Mouse (Mus musculus): ENCODE data around the gene Ifitm6.
"Not testable (repeated sequence)": the region's sequence is repeated elsewhere in the genome, so short reads cannot be mapped to it uniquely, and the experiment has no call there.

DNA sequence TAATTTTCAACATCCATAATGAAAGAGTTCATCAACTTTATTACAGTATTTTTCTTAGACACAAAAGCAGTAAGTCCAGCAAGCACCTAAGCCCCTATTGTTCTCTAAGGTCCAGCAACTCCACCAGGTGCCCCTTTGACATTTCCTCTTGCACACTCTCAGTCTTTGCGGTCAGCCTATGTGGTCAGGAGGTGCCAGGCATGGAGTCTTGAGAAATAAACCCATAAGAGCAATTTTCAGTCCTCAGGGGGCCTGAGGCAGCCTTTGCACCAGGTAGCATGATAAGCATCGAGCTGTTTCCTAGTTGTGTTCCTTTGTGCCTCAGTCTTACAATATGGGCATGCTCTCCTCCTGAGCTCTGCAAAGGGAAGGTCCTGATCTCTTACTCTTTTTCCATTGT is 18.9 kb upstream of the Ifitm6 start:
- not testable (repeated sequence) for TF ChIP-seq CTCF (IDR thresholded peaks at IDR 0.05); POLR2A (IDR thresholded peaks at IDR 0.05; ENCODE audit: insufficient read depth, low read depth, low read length)

All from heart, adult 2 months (tissue).